Mouse (Mus musculus) cortical plate, adult 2 months (tissue): ENCODE data around the gene Olfr1344. TPM values are rescaled to one million over a fixed set of nuclear protein-coding genes. Genes with fewer than 3 reads are reported as not detected.

Experiments
- H3K27ac ChIP-seq: fragments of 200-500 bp; 2 replicates; pipeline ENCODE4 v1.5.1; 2012; ENCODE audit warnings: low read length, control low read depth, inconsistent platforms; ENCODE audit not compliant: insufficient read depth
- H3K4me1 ChIP-seq: fragments of 200-500 bp; 2 replicates; pipeline ENCODE4 v1.6.1; 2011; ENCODE audit warnings: low read length; ENCODE audit not compliant: control insufficient read depth, insufficient read depth
- H3K4me3 ChIP-seq: fragments of 200-500 bp; 2 replicates; pipeline ENCODE4 v1.5.1; 2011; ENCODE audit warnings: mild to moderate bottlenecking, low read length, control low read depth; ENCODE audit not compliant: insufficient read depth
- CTCF ChIP-seq: fragments of 200-500 bp; IDR thresholded peaks from 2 replicates; pipeline ENCODE4 v1.5.1; 2011; ENCODE audit warnings: mild to moderate bottlenecking, control low read depth, low read length; ENCODE audit not compliant: insufficient read depth; ENCODE audit errors: extremely low read depth
- POLR2A ChIP-seq: fragments of 200-500 bp; IDR thresholded peaks from 2 replicates; pipeline ENCODE4 v1.6.1; 2011; ENCODE audit warnings: mild to moderate bottlenecking, low read length, control low read depth; ENCODE audit not compliant: insufficient read depth; ENCODE audit errors: extremely low read depth
- polyA plus RNA-seq: library from polyadenylated mRNA; depleted of rRNA; stranded (reverse); fragments of >200 nt; gene quantifications from 2 replicates; pipeline ENCODE4 v1.2.3, GENCODE M21; 2012; rRNA removed

The Olfr1344 gene
- 1.8 and 2.4 TPM in 2 replicates for polyA plus RNA-seq

DNA sequence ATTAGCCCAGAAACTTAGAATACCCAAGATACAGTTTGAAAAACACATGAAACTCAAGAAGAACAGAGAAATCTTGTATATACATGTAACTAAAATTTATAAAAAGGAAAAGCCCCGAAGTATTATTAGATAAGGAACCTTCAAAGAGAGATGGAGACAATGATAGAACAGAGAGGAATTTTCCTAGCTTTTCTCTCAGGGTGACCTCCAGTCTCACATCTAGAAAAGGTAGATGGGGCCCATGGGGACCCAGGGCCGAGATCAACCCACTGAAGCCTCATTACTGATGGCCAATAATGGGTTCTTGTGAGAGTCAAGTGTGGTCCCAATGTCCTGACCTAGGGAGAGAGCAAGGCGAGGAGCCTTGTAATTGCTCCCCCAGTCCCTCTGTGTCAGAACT is at the start of gene Olfr1344:
Gene Olfr1344 (plus strand): TSS at position 301 of the 400 bp plus-strand sequence.
- Histone ChIP-seq H3K4me3 (no peak within 1 kb of the TSS), H3K4me1 (no peaks in the 10 kb centered on the region), H3K27ac (no peak within 1 kb of the TSS)
- TF ChIP-seq POLR2A (no peak), CTCF (no peak)

DNA sequence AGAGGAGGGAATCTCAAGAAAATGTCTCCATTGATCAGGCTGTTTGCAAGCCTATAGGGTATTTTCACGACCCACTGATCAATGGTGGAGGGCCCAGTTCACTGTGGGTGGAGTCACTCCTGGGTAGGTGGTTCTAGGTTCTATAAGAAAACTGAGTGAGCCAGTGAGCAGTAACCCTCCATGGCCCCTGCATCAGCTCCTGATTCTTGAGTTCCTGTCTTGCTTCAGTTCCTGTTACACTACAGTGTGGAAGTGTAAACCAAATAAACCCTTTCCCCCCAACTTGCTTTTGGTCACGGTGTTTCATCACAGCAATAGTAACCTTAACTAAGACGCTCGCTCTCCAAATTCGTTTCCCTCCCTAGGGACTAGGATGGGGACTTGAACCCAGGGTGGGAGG is 49.5 kb upstream of the Olfr1344 start:
- Histone ChIP-seq H3K4me3 (no peak overlapping the region), H3K27ac (no peak overlapping the region), H3K4me1 (peaks cover under 1% of the 10 kb centered on the region; the same call in 1 of the 2 replicates)
- TF ChIP-seq CTCF = no peak
- no peak for TF ChIP-seq POLR2A

DNA sequence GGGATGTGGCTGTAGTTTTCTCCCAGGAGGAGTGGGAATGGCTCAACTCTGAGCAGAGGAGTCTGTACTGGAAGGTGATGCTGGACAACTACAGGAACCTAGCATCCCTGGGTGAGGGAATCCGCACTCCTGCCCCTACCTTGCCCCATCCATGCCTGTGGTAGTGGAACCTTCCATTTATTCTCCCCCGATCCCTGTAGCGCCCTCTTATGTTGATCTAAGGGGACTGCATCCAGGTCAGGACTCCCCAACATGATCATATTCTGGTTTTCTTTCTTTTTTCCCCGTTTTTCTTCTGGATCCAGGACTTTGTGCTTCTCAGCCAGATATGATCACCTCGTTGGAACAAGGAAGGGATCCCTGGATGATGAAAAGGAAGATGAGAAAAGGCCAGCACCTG is 49.0 kb upstream of the Olfr1344 start:
- no peak overlapping the region for H3K27ac ChIP-seq
- H3K4me1 ChIP-seq = no peaks in the 10 kb centered on the region
- no peak for TF ChIP-seq CTCF
- no peak for TF ChIP-seq POLR2A
- H3K4me3 ChIP-seq = no peak overlapping the region

DNA sequence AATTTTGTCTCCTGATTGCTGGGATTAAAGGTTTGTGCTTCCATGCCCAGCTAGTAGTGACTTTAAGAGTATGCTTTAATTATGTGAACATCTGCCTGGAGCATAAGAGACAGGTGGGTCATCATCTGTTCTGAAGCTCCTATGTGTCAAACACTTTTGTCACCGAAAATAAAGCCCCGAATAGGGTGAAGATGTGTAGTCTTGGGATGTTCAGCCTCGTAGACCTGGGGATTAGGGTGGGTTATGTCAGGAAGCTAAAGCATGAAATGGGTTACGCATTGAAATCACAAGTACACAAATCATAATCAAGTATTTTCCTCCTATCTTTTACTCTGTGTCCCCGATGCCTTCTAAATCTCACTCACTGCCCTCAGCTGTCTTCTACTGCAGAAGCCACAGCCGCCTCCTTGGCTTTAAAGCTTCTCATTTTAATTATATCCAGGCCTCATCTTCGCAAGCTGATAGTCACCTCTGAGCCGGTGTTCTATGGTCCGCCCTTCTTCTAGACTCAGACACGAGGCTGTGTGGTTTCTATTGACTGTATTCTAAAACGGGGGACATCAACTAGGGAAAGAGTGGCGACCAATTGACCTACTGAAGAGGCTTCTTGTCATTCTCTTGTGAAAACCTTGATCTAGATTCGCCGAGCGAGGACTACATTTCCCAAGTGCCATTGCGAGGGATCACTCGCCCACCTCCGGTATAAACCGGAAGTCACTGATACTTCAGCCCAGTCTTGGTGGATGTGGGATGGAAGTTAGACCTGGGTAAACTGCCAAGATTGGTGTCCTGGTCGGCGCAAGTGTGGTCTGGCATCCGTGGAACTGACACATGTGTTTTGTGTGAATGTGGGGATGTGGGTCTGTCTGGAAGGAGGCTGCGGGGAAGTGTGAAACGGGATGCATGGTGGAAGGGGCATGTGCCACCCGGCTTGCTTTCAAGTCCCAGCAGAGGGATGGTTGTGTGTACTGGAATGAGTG is 40.2 kb upstream of the Olfr1344 start, which contains the start of gene Smim17:
Gene Smim17 (plus strand): TSS at position 720 of the 980 bp plus-strand sequence.
- Histone ChIP-seq H3K4me3 (peak within 1 kb of the TSS; percentile 97), H3K4me1 (no peaks in the 10 kb centered on the region; the same call in 1 of the 2 replicates), H3K27ac (no peak within 1 kb of the TSS)
- TF ChIP-seq CTCF (no peak), POLR2A (peak; percentile 65; the same call in 1 of the 2 replicates)

DNA sequence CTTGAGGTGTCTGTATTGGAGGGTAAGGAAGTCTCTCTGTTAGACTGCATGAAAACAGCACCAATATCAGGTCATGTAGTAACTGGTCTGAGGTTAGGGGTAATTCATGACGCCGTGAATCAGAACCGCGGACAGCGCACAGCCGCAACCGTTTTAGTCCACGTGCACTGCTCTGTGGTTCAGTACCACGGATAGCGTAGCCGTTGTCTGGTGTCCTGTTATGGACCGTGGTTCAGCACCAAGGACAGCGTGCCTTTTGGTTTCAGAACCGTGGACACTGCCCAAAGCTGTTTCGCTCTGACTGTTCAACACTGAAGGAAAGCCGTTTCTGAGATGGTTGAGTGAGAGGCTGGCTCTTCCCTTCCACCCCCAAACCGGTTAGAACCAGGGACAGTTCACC is 28.4 kb upstream of the Olfr1344 start, which contains the start of gene Gm20715:
Gene Gm20715 (plus strand): TSS at position 235 of the 400 bp plus-strand sequence.
- H3K4me3 ChIP-seq = no peak within 1 kb of the TSS
- no peaks in the 10 kb centered on the region for H3K4me1 ChIP-seq
- TF ChIP-seq CTCF (no peak), POLR2A (no peak)
- H3K27ac ChIP-seq = no peak within 1 kb of the TSS

DNA sequence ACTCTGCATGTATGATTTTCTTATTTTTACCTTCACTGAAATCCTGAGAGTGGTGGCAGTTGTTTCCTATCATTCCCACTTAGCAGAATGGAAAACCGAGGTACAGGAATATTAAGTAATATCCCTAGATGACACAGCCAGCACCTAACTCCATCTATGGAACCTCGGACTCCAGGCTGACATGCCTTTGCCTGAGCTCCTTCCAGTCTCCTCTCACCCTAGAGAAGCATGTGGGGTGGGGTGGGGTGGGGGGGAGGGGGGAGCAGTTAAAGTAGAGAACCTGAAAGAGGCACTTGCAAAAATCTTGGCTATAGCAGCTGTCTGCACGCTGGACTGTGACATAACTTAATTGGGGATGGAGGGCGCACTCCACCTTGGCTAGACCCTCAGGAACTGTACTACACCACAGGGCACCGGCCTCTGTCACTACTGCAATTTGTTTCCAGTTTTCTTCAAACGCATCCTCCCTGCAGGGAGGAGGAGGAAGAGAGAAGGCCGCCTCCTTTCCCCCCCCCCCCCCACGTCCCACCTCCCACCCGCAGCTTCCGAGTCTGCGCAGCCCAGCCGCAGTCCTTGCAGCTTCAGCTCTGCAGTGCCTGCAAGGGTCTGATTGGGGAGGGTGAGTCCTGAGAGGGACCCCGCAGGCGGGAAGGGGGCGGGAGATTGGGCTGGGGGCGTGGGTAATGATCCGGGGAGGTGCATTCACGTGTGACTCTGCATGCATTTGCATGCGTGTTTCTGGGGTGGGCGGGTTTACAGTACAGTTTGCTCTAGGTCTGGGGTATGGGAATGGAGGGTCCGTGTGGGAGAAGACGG is 23.7 kb upstream of the Olfr1344 start:
- H3K4me1 ChIP-seq = no peaks in the 10 kb centered on the region
- H3K4me3 ChIP-seq = peak overlapping the region; percentile 50
- TF ChIP-seq CTCF = no peak
- TF ChIP-seq POLR2A = no peak
- H3K27ac ChIP-seq = no peak overlapping the region

DNA sequence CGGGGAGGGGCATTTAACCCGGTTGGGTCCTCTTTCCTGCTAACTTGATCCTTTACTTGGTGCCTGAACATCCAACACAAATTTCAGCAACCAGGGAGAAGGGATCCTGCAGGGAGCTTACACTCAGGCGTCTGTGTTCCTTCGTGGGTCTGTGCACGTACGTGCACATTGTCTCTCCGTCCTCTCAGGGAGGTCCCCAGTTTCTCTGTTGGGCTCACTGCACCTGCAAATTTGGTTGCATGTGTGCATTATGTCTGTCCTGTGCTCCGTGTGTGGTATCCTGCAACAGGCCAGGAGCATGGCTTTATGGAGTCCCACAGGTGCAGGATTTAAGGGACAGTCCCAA is 23.1 kb upstream of the Olfr1344 start:
- no peak overlapping the region for H3K27ac ChIP-seq
- no peaks in the 10 kb centered on the region for H3K4me1 ChIP-seq
- peak overlapping the region; percentile 50 for H3K4me3 ChIP-seq
- TF ChIP-seq POLR2A (no peak), CTCF (no peak)

DNA sequence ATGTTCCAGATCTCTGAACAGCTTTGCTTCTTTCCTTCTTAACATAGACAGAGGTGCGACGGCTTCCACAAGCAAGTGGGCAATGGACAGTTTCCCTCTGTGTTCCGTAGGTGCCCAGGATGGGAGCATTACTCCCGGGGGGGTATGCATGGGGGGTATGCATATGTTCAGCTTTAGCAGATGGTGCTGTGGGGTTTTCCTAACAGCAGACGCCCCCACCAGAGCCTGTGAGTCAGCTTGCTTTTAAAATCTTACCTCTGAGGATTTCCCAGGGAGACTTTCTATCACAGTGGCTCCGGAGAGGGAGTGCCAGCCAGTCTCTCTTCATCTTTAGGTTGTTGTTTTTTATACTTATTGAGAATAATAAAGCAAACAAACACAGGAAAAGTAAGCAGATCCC is 18.6 kb upstream of the Olfr1344 start:
- no peak for TF ChIP-seq POLR2A
- TF ChIP-seq CTCF = no peak
- Histone ChIP-seq H3K4me3 (no peak overlapping the region), H3K27ac (no peak overlapping the region), H3K4me1 (no peaks in the 10 kb centered on the region)

DNA sequence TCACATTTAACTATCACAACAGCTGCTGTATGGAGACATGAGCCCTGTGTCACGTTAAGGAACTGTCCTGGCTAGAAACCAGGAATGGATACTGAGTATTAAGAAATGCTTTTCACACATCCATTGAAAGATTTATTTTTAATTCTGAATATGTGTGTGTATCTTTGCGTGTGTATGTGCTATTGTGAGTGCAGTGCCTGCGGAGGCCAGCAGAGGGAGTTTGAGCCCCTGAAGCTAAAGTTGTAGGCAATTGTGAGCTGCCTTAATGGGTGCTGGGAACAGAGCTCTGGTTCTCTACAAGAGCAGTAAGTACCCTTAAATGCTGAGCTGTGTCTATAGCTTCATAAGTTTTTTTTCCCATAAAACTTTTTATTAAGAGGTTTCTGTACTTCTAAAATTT is 9.1 kb upstream of the Olfr1344 start:
- H3K4me3 ChIP-seq = no peak overlapping the region
- TF ChIP-seq POLR2A (no peak), CTCF (no peak)
- no peaks in the 10 kb centered on the region for H3K4me1 ChIP-seq
- no peak overlapping the region for H3K27ac ChIP-seq
